Mouse (Mus musculus) kidney, postnatal 0 days (tissue): ENCODE data around the gene Iqce. TPM values are rescaled to one million over a fixed set of nuclear protein-coding genes. Genes with fewer than 3 reads are reported as not detected.

Source experiments
- ATAC-seq: fragments of 200-750 bp; cut with Nextera tagmentation; replicated peaks from 2 replicates; pipeline ENCODE4 v1.8.0; 2017; ENCODE audit warnings: low read depth, moderate number of reproducible peaks, moderate TSS enrichment, moderate library complexity; ENCODE audit not compliant: low FRiP score
- DNase-seq: peaks from one replicate; pipeline ENCODE4 v3.0.0-alpha.2; 2016; ENCODE audit warnings: low spot score
- H3K27ac ChIP-seq: fragments of 300-500 bp; sonication (generic); 2 replicates; pipeline ENCODE4 v1.5.1; 2014; ENCODE audit warnings: mild to moderate bottlenecking
- H3K27me3 ChIP-seq: fragments of 300-500 bp; sonication (generic); 2 replicates; pipeline ENCODE4 v1.6.1; 2014; ENCODE audit warnings: low read length, mixed read lengths; ENCODE audit not compliant: insufficient read depth
- H3K36me3 ChIP-seq: fragments of 300-500 bp; sonication (generic); 2 replicates; pipeline ENCODE4 v1.6.1; 2014; ENCODE audit warnings: low read length, mixed read lengths; ENCODE audit not compliant: insufficient read depth
- H3K4me1 ChIP-seq: fragments of 300-500 bp; sonication (generic); replicated peaks from 2 replicates; pipeline ENCODE4 v1.6.1; 2014; ENCODE audit warnings: antibody characterized with exemption, low read length, mixed read lengths; ENCODE audit not compliant: insufficient read depth
- H3K4me2 ChIP-seq: fragments of 300-500 bp; sonication (generic); 2 replicates; pipeline ENCODE4 v1.6.1; 2014; ENCODE audit warnings: mild to moderate bottlenecking, low read length, moderate library complexity, mixed read lengths
- H3K4me3 ChIP-seq: fragments of 300-500 bp; sonication (generic); replicated peaks from 2 replicates; pipeline ENCODE4 v1.5.1; 2014; ENCODE audit warnings: low read depth, low read length
- H3K9ac ChIP-seq: fragments of 300-500 bp; sonication (generic); 2 replicates; pipeline ENCODE4 v1.6.1; 2014; ENCODE audit warnings: low read depth, low read length
- H3K9me3 ChIP-seq: fragments of 300-500 bp; sonication (generic); replicated peaks from 2 replicates; pipeline ENCODE4 v1.6.1; 2016; ENCODE audit warnings: low read length, inconsistent platforms, mixed read lengths
- CTCF ChIP-seq: IDR thresholded peaks from 2 replicates; pipeline ENCODE4 v1.5.1; 2016; ENCODE audit warnings: antibody characterized with exemption, low read depth, mild to moderate bottlenecking, moderate library complexity
- WGBS: fragments of 180-500 bp; shearing (Covaris S2); extraction: QIAGEN DNeasy Blood & Tissue Kit; methylation state at CpG from one replicate; pipeline ENCODE4 v1.1.7; 2014; 5-methylcytosine and 5-hydroxymethylcytosine counted together
- polyA plus RNA-seq: library from polyadenylated mRNA; unstranded; fragments of >200 nt; fragmentation: Nextera tagmentation; extraction: Ambion mirVana; gene quantifications from 2 replicates; pipeline ENCODE4 v1.2.1, GENCODE M21; 2015

Gene Iqce
- polyA plus RNA-seq, 1 experiment from 2014 or later = 18.7 TPM

DNA sequence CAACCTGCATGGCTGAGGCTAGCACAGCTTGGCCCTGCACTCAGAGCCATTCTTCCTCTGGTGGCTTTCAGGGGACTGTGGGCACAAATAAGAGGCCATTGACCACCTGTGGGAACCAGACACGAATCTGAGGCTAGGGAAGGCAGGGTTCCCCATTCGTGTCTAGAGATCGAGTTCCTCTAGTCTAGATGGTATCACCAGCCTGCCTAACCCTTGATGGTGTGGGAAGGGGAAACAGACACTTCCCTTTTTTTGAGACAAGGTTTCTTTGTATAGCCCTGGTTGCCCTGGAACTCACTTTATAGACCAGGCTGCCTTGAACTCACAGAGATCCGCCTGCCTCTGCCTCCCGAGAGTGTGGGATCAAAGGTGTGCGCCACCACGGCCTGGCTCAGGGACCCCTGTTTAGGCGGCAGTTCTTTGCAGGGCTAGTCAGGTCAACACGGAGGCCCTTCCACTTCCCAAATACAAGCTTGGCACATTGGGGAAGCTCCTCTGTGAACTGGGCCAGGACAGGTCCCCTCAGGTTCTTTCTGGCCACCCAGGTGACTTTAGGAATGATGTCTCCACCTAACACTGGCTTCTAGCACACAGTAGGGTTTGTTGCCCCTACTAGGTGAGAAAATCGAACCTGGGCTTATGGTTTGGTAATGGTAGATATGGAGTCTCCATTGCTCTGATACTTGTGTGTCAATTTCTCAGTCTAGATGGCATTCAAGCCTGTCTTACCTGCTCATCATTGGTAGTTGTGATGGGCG, 29.0 kb upstream of the Iqce start:
- no peaks in the 10 kb centered on the region for H3K9me3 ChIP-seq

DNA sequence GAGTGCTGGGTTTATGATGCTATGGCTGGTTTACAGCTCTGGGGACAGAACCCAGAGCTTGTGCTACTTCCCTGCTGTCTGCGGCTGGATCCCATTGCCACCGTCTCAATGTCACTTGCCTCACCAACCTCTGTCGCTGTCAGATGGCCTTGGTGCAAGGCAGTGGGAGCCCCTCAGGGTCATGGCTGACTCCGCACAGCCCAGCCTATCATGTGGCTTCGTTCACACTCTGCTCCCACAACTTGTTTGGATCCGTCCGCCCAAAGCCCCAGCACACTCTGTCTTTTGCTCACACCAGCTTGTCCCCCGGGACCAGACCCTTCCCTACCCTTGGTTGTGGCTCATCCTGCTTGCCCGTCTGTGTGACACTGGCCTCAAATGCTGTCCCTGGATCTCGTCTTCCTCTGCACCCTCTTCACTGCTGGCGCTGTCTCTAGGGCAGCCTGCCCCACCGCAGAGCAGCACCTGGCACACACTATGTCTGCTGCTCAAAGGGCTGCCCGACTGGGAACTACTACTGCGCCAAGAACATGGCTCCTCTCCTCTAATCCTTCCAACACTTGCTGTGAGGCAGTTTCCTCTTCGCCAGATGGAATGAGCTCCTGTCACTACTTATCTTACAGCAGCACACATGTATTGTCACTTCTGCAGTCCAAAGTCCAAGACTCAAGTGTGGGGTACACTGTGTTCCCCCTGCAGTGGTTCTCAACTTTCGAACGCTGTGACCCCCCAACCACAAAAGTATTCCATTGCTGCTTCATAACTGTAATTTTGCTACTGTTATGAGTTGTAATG, 25.0 kb upstream of the Iqce start:
- Histone ChIP-seq H3K4me2 (no peak overlapping the region), H3K36me3 (no peaks in the 10 kb centered on the region), H3K27ac (no peak overlapping the region), H3K9ac (no peak overlapping the region), H3K4me3 (no peak overlapping the region), H3K9me3 (no peaks in the 10 kb centered on the region), H3K27me3 (no peaks in the 10 kb centered on the region), H3K4me1 (no peaks in the 10 kb centered on the region)
- TF ChIP-seq CTCF = no peak
- ATAC-seq (no peak), DNase-seq (no peak)
- WGBS = 80% methylated on average over 17 of the region's 17 CpGs

More for the DNA sequence above, 29.0 kb upstream of the Iqce start:
- no peak overlapping the region for H3K4me3 ChIP-seq
- TF ChIP-seq CTCF = no peak
- DNase-seq = no peak
- no peak overlapping the region for H3K27ac ChIP-seq
- ATAC-seq = no peak
- H3K4me1 ChIP-seq = peaks cover 8% of the 10 kb centered on the region
- no peak overlapping the region for H3K9ac ChIP-seq
- H3K36me3 ChIP-seq = no peaks in the 10 kb centered on the region
- no peak overlapping the region for H3K4me2 ChIP-seq
- WGBS = 86% methylated on average over 11 of the region's 11 CpGs
- H3K27me3 ChIP-seq = no peaks in the 10 kb centered on the region

DNA sequence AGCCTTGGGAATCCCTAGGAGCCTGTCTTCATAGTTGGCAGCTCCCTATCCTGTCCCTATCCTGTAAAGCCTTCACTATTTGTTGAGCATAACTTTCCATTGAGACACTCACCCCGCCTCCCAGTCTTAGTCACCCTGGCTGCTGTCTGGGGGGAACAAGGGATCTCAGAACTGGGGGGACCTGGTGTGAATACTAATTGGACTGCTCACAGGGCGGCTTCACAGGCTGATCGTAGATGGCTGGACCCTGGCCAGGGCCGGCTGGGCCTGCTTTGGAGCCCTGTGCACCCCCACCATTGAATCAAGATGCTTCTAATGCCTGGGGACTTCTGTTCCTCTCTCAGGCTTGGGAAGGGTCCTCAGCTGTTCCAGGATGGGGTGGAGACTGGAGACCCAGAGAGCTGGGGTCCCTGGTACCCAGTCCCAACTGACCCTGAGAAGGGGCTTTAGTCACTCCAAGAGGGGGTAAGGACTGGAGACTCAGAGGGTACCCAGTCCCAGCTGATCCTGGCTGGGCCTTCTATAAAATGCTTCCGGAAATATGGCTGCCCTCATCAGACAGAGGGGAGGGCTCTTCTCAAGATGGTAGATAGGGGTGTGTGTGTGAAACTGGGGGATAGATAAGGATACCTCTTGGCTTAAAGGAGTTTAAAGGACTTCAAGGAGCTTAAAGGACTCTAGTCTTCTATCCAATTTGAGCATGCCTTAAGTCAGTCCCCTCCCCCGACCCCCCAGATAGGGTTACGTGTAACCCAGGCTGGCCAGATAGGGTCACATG, 24.1 kb upstream of the Iqce start:
- no peak for DNase-seq
- no peaks in the 10 kb centered on the region for H3K4me1 ChIP-seq
- ATAC-seq = no peak
- no peak overlapping the region for H3K4me2 ChIP-seq
- no peaks in the 10 kb centered on the region for H3K9me3 ChIP-seq
- TF ChIP-seq CTCF = no peak
- H3K36me3 ChIP-seq = no peaks in the 10 kb centered on the region
- H3K9ac ChIP-seq = no peak overlapping the region
- H3K27ac ChIP-seq = no peak overlapping the region
- H3K4me3 ChIP-seq = no peak overlapping the region
- H3K27me3 ChIP-seq = no peaks in the 10 kb centered on the region
- WGBS = 83% methylated on average over 7 of the region's 7 CpGs

DNA sequence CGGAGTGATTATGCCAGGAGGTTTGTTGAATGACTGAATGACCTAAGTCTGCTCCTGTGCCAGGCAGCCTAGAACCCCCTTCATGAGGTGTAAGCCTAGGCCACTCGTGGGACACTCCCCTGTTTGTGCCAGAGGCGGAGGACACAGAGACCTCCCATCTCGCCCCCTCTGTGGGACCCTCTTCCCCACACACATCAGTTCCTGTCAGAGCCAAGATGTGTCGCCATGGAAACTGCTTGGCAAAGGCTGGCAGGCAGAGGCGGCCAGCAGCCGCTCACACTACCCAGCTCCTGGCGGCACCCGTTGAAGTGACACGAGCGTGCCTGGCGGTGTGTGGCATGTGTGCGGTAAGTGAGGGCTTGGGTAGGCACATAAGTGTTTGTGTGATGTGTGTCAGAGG, 21.6 kb upstream of the Iqce start, which contains the start of gene Amz1:
Amz1 (plus strand) TSS at position 306 of the 400 bp plus-strand sequence.
- Histone ChIP-seq H3K4me1 (no peaks in the 10 kb centered on the region), H3K4me2 (no peak within 1 kb of the TSS), H3K36me3 (peaks cover 10% of the 10 kb centered on the region), H3K4me3 (no peak within 1 kb of the TSS), H3K9me3 (no peaks in the 10 kb centered on the region), H3K27me3 (no peaks in the 10 kb centered on the region), H3K27ac (no peak within 1 kb of the TSS), H3K9ac (no peak within 1 kb of the TSS)
- no peak for DNase-seq
- 72% methylated on average over 13 of the region's 13 CpGs for WGBS
- no peak for TF ChIP-seq CTCF
- ATAC-seq = 0 out of 2 replicates have a peak, but pooled peaks have one; percentile 3

- Histone ChIP-seq H3K4me1 (no peaks in the 10 kb centered on the region), H3K9ac (no peak overlapping the region), H3K27me3 (no peaks in the 10 kb centered on the region), H3K4me2 (no peak overlapping the region), H3K36me3 (peaks cover 24% of the 10 kb centered on the region), H3K27ac (no peak overlapping the region), H3K9me3 (no peaks in the 10 kb centered on the region), H3K4me3 (no peak overlapping the region)
- WGBS = 78% methylated on average over 3 of the region's 3 CpGs
- DNase-seq (no peak), ATAC-seq (no peak)
- TF ChIP-seq CTCF = no peak
These were observed 19.9 kb upstream of the Iqce start for GRCm38 (mm10) chr5:140722121-140722520.

DNA sequence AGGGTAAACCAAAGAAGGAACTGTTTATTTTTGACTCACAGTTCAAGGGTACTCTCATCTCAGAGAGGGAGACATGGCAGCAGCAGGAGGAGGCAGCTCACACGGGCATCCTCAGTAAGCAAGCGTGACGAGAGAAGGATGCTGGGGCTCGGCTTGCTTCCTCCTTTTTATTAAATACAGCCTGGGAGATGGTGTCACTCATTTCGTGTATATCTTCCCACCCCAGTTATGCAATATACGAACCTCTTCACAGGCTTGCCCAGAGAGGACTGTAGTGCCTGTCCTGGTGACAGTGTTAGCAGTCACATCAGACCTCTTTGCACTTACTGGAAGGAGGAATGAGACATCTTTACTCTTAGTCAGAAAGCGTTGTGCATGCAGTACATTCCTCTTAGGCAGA, 18.6 kb upstream of the Iqce start:
- Histone ChIP-seq H3K4me2 (no peak overlapping the region), H3K27ac (no peak overlapping the region), H3K9ac (no peak overlapping the region), H3K27me3 (no peaks in the 10 kb centered on the region), H3K4me3 (no peak overlapping the region), H3K4me1 (no peaks in the 10 kb centered on the region), H3K36me3 (peaks cover 34% of the 10 kb centered on the region), H3K9me3 (no peaks in the 10 kb centered on the region)
- ATAC-seq = no peak
- WGBS = 80% methylated on average over 7 of the region's 7 CpGs
- no peak for TF ChIP-seq CTCF
- DNase-seq = no peak
